Mouse (Mus musculus) 3T3-L1 (cell line): ENCODE results near the gene Adap1.
A peak's percentile ranks its signal among the peaks of the same experiment; 100 is the strongest.
"Not testable (repeated sequence)": the region's sequence is repeated elsewhere in the genome, so short reads cannot be mapped to it uniquely, and the experiment has no call there.

Source experiments
- DNase-seq: peaks from one replicate; pipeline ENCODE4 v3.0.0-alpha.2; 2015; ENCODE audit warnings: low read depth, low spot score

Gene Adap1

GRCm38 (mm10) chr5:139351134-139351533 lies 25.7 kb upstream of the Adap1 start, which contains the start of gene Cox19:
TSS of gene Cox19 (minus strand) at chr5:139351418.
- DNase-seq: no peak

GRCm38 (mm10) chr5:139349713-139350112 lies 24.3 kb upstream of the Adap1 start:
- DNase-seq: no peak

- DNase-seq: peak; percentile 38
These were observed 21.8 kb upstream of the Adap1 start for GRCm38 (mm10) chr5:139347225-139347624.

- DNase-seq: no peak
These were observed 19.9 kb upstream of the Adap1 start for GRCm38 (mm10) chr5:139345364-139345714.

GRCm38 (mm10) chr5:139344687-139345363 lies 19.4 kb upstream of the Adap1 start:
- peak; percentile 98 for DNase-seq

- DNase-seq: peak; percentile 97
These were observed 18.7 kb upstream of the Adap1 start for GRCm38 (mm10) chr5:139344021-139344686.

GRCm38 (mm10) chr5:139338891-139339290 lies 13.5 kb upstream of the Adap1 start:
- no peak for DNase-seq

- no peak for DNase-seq
These were observed 13.0 kb upstream of the Adap1 start for GRCm38 (mm10) chr5:139338403-139338802.

GRCm38 (mm10) chr5:139337826-139338370 lies 12.5 kb upstream of the Adap1 start:
- no peak for DNase-seq

- no peak for DNase-seq
These were observed 10.2 kb upstream of the Adap1 start for GRCm38 (mm10) chr5:139335634-139336033.

- DNase-seq: not testable (repeated sequence)
These were observed 9.0 kb upstream of the Adap1 start for GRCm38 (mm10) chr5:139334394-139334793.

- DNase-seq: no peak
These were observed 8.0 kb upstream of the Adap1 start for GRCm38 (mm10) chr5:139333301-139334013.

- no peak for DNase-seq
These were observed 7.3 kb upstream of the Adap1 start for GRCm38 (mm10) chr5:139332590-139333272.

GRCm38 (mm10) chr5:139331742-139332141 lies 6.3 kb upstream of the Adap1 start:
- DNase-seq: peak; percentile 93

- no peak for DNase-seq
These were observed 5.3 kb upstream of the Adap1 start for GRCm38 (mm10) chr5:139330766-139331165.

- DNase-seq: no peak
These were observed 2.2 kb upstream of the Adap1 start for GRCm38 (mm10) chr5:139327634-139328020.

- DNase-seq: peak; percentile 42
These were observed 1.7 kb upstream of the Adap1 start for GRCm38 (mm10) chr5:139326986-139327633.

- DNase-seq: no peak
These were observed 782 bp upstream of the Adap1 start for GRCm38 (mm10) chr5:139326111-139326696.

- no peak for DNase-seq
These were observed 579 bp downstream of the Adap1 start for GRCm38 (mm10) chr5:139324691-139325394.

GRCm38 (mm10) chr5:139324045-139324491 lies 1.4 kb downstream of the Adap1 start:
- DNase-seq: no peak
